Mouse (Mus musculus) small intestine, adult 2 months (tissue): ENCODE measurements around the gene Trp53tg5. TPM values are rescaled to one million over a fixed set of nuclear protein-coding genes. Genes with fewer than 3 reads are reported as not detected.

ENCODE experiments used
- H3K27ac ChIP-seq: fragments of 200-500 bp; 2 replicates; pipeline ENCODE4 v1.5.1; 2012; ENCODE audit warnings: low read depth, low read length, control low read depth, inconsistent platforms; ENCODE audit not compliant: insufficient read depth
- H3K27me3 ChIP-seq: fragments of 200-500 bp; 2 replicates; pipeline ENCODE4 v1.6.1; 2012; ENCODE audit warnings: mild to moderate bottlenecking, moderate library complexity, low read length, inconsistent platforms; ENCODE audit not compliant: control insufficient read depth, insufficient read depth
- H3K36me3 ChIP-seq: fragments of 200-500 bp; 2 replicates; pipeline ENCODE4 v1.6.1; 2012; ENCODE audit warnings: mild to moderate bottlenecking, low read length, control low read depth, inconsistent platforms; ENCODE audit not compliant: control insufficient read depth, insufficient read depth
- H3K4me1 ChIP-seq: fragments of 200-500 bp; 2 replicates; pipeline ENCODE4 v1.6.1; 2012; ENCODE audit warnings: low read length, inconsistent platforms, mixed read lengths; ENCODE audit not compliant: control insufficient read depth, insufficient read depth, insufficient read length
- H3K4me3 ChIP-seq: fragments of 200-500 bp; 2 replicates; pipeline ENCODE4 v1.5.1; 2012; ENCODE audit warnings: low read depth, mild to moderate bottlenecking, control low read depth, inconsistent platforms, low read length, moderate library complexity
- CTCF ChIP-seq: fragments of 200-500 bp; IDR thresholded peaks from 2 replicates; pipeline ENCODE4 v1.5.1; 2012; ENCODE audit warnings: low read depth, mild to moderate bottlenecking, control low read depth, inconsistent platforms, low read length, moderate library complexity, mixed read lengths; ENCODE audit not compliant: insufficient replicate concordance, insufficient read length; ENCODE audit errors: extremely low read depth
- POLR2A ChIP-seq: fragments of 200-500 bp; IDR thresholded peaks from 2 replicates; pipeline ENCODE4 v1.6.1; 2012; ENCODE audit warnings: low read depth, mild to moderate bottlenecking, control low read depth, inconsistent platforms, low read length, moderate library complexity
- WGBS: fragments of 180-500 bp; shearing (Covaris S2); methylation state at CpG from one replicate; pipeline ENCODE4 v1.1.7; 2018; 5-methylcytosine and 5-hydroxymethylcytosine counted together
- polyA plus RNA-seq: library from polyadenylated mRNA; depleted of rRNA; stranded (reverse); fragments of >200 nt; gene quantifications from 2 replicates; pipeline ENCODE4 v1.2.3, GENCODE M21; 2012

The Trp53tg5 gene
- polyA plus RNA-seq, 1 experiment: not detected

DNA sequence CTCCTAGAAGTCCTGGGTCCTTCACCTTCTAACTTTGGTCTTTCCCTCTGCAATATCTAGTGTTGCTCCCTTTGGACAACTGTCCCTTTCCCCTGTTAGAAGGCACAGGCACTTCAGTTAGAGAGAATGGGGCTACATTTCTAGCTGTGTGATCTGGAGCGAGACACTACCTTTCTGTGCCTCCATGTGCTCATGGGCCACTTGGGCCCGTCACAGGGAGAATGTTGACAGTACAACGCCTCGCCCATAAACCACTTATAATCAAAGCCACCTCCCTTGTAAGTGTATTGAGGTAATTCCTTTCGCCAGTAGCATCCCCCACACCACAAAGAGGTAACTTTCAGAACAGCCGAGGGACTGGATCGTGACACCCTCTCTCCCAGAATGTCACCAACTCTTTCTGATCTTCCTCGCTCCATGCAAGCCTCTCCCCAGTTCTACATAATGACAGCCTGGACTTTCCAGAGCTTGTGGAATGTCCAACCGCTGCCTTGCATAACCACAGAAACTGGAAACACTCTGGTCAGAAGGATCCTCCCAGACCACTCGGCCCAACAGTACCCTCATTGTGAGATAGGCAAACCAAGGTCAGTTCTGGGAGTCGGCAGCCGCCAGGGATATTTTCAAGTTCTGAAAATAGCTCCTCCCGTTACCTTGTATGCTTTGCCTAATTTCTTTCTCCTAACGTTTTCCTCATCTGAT lies 24.0 kb downstream of the Trp53tg5 start:
- no peak for TF ChIP-seq POLR2A
- no peak for TF ChIP-seq CTCF
- Histone ChIP-seq H3K4me1 (peaks cover under 1% of the 10 kb centered on the region; the same call in 1 of the 2 replicates), H3K27ac (no peak overlapping the region), H3K27me3 (no peaks in the 10 kb centered on the region), H3K4me3 (no peak overlapping the region), H3K36me3 (no peaks in the 10 kb centered on the region)
- 63% methylated on average over 14 of the region's 14 CpGs for WGBS

DNA sequence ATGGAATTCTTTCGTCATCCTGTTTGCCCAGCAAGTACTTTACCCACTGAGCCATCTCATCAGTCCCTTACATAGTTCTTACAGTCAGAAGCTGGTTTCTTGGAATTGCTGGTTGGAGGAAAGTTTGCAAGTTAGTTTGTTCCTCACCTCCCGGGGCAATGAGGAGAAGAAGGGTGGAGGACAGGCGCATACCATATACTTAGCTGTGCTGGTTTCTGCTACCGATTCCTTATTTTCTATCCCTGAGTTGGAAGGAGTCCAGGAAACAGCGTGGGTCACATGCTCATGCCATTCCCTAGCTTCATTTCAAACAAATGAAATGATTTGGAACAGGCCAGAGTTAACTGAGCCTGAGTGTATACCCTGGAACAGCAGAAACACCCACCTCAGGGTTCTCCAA lies 24.6 kb downstream of the Trp53tg5 start:
- H3K4me3 ChIP-seq: no peak overlapping the region
- H3K27me3 ChIP-seq: no peaks in the 10 kb centered on the region
- WGBS: 44% methylated on average over 5 of the region's 5 CpGs
- H3K36me3 ChIP-seq: no peaks in the 10 kb centered on the region
- H3K4me1 ChIP-seq: no peaks in the 10 kb centered on the region; the same call in 1 of the 2 replicates
- TF ChIP-seq POLR2A (no peak), CTCF (no peak)
- no peak overlapping the region for H3K27ac ChIP-seq

DNA sequence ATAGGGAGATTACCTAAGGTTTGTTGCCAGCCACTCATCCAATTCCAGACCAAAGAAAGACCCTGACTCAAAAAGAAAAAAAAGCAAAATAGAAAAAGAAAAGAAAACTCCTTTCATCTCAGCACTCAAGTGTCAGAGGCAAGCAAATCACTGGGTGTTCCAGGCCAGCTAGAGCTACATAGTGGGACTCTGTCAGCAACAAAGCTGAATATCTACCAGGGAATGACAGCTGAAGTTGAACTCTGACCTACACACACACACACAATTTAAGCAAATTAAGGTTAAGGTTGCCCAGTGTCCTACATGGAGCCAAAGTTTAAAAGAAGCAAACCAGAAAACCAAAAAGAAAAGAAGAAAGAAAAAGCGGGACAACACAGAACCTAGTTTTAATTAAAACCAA lies 25.4 kb downstream of the Trp53tg5 start:
- H3K27me3 ChIP-seq: no peaks in the 10 kb centered on the region
- peaks cover 3% of the 10 kb centered on the region; the same call in 1 of the 2 replicates for H3K4me1 ChIP-seq
- 96% methylated on average over 1 of the region's 1 CpGs for WGBS
- no peak overlapping the region for H3K4me3 ChIP-seq
- H3K36me3 ChIP-seq: no peaks in the 10 kb centered on the region
- no peak for TF ChIP-seq POLR2A
- TF ChIP-seq CTCF: no peak
- H3K27ac ChIP-seq: no peak overlapping the region

DNA sequence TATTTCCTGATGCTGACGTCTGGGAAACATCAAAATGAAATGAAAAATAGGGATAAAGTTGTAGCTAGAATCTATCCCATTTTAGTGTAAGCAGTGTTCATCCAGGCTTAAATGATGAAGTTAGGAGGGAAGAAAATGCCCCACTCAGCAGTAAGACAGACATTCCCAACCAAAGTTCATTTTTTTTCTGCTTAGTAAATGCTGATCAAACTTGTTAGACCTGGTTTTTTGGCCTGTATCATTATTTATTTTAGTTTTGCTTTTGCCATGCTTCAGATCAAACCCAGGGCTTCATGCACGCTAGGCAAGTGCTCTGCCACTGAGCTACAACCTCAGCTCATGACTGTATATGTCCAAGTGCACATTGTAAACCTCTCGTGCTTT lies 27.4 kb downstream of the Trp53tg5 start:
- Histone ChIP-seq H3K4me3 (no peak overlapping the region), H3K36me3 (no peaks in the 10 kb centered on the region), H3K27me3 (no peaks in the 10 kb centered on the region), H3K4me1 (peaks cover 8% of the 10 kb centered on the region), H3K27ac (no peak overlapping the region)
- WGBS: 82% methylated on average over 3 of the region's 3 CpGs
- TF ChIP-seq POLR2A: no peak
- TF ChIP-seq CTCF: no peak

DNA sequence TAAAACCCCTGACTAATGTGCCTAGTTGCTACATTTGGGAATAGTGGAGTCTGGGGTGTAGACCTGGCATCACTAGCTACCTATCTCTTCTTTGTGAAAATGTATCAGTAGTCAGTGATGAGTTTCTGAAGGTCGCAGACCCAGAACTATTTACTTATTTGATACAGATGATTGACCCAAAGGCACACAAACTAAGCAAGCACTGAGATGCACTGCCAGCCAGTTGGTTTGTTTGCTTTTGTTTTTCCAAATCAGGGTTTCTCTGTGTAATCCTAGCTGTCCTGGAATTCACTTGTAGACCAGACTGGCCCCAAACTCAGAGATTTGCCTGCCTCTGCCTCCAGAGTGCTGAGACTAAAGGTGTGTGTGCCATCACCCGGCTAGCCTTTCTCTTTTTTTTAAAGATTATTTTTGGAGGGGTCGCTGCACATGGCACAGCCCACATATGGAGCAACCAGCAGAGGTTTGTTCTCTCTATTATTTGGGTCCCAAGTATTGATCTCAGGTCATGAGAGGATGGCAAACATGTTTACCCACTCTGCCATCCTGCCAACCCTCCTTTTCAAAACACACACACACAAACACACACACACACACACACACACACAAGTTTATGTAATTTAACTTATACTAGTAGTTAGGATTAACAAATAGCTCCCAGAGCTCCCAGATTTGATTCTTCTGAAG lies 28.0 kb downstream of the Trp53tg5 start:
- TF ChIP-seq CTCF (no peak), POLR2A (no peak)
- Histone ChIP-seq H3K27me3 (no peaks in the 10 kb centered on the region), H3K27ac (no peak overlapping the region), H3K36me3 (0 out of 2 replicates have a peak, but pooled peaks cover under 1% of the 10 kb centered on the region), H3K4me1 (peaks cover 8% of the 10 kb centered on the region), H3K4me3 (no peak overlapping the region)
- 85% methylated on average over 3 of the region's 3 CpGs for WGBS

DNA sequence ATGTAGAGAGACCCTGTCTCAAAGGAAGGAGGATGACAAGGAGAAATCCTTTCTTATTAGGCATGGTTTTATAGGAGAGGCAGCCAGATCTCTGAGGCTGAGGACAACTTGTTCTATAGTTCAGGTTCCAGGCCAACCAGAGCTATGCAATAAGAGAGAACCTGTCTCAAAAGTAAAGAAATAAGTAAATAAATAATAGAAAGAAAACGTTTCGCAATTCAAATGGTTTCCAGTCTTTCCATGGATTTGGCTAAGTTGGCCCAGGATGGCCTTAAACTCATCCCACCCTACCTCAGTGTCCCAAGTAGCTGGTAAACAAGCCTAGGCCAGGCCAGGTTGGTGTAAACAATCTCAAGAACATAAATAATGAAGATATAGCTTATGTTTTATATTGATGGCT lies 28.8 kb downstream of the Trp53tg5 start:
- H3K4me3 ChIP-seq: no peak overlapping the region
- 0 out of 2 replicates have a peak, but pooled peaks cover 1% of the 10 kb centered on the region for H3K36me3 ChIP-seq
- WGBS: 68% methylated on average over 2 of the region's 2 CpGs
- no peak overlapping the region for H3K27ac ChIP-seq
- H3K27me3 ChIP-seq: no peaks in the 10 kb centered on the region
- TF ChIP-seq POLR2A (no peak), CTCF (no peak)
- peaks cover 14% of the 10 kb centered on the region for H3K4me1 ChIP-seq

DNA sequence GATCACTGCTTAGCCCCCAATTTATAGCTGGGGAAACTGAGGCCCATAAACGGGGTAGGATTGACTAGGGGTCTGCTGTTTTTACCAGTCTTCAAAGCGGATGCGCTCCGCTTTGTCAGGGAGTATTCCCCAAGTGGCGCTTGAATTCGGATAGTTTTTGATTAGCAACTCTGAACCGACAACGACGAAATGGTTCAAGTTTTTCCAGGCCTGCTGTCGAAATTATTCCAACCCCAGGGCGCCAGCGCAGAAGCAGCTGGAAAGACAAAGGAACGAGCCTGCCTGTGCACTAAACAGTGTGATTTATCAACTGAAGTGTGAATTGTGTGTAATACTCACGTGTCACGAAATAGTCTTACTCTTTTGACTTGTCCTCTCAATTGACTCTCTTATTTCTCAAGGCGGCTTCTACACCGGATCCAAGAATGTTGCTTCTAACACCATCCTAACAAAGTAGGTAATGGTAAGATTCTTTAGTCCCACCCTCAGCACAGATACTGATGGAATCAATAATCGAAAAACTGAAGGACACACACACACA lies 30.0 kb downstream of the Trp53tg5 start, which contains the start of gene Sdc4:
Gene Sdc4 (minus strand): TSS at position 428 of the 541 bp plus-strand sequence.
- peaks cover 4% of the 10 kb centered on the region; the same call in 1 of the 2 replicates for H3K36me3 ChIP-seq
- H3K27ac ChIP-seq: peak within 1 kb of the TSS; percentile 76
- peaks cover 20% of the 10 kb centered on the region for H3K4me1 ChIP-seq
- TF ChIP-seq CTCF (no peak), POLR2A (no peak)
- H3K4me3 ChIP-seq: peak within 1 kb of the TSS; percentile 87
- H3K27me3 ChIP-seq: no peaks in the 10 kb centered on the region
- 13% methylated on average over 18 of the region's 18 CpGs for WGBS

DNA sequence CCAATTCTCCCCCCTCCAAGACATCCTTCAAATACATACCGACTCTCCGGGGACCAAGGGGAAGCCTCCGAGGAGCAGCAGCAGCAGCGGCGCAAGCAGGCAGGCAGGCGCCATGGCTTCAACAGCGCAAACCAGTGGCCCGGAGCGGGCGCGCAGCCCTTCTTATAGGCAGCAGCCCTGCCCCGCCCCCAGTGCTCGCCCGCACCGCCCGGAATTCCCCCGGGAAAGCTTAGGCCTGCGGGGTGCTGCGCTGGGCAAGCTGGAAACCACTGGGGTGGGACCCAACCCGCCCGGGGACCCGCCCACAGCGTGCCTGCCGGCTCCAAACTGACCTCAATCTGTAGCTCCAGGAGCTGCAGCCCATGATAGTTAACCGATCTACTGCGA lies 30.5 kb downstream of the Trp53tg5 start:
- peaks cover 4% of the 10 kb centered on the region; the same call in 1 of the 2 replicates for H3K36me3 ChIP-seq
- no peak for TF ChIP-seq CTCF
- TF ChIP-seq POLR2A: peak; percentile 99
- under 1% methylated on average over 26 of the region's 26 CpGs for WGBS
- no peaks in the 10 kb centered on the region for H3K27me3 ChIP-seq
- peak overlapping the region; percentile 76 for H3K27ac ChIP-seq
- H3K4me3 ChIP-seq: peak overlapping the region; percentile 87
- peaks cover 20% of the 10 kb centered on the region for H3K4me1 ChIP-seq
